Mouse (Mus musculus) midbrain, embryonic 14.5 days (tissue): ENCODE results near the gene Ralgds. TPM values are rescaled to one million over a fixed set of nuclear protein-coding genes. Genes with fewer than 3 reads are reported as not detected.

Experiments used
- ATAC-seq: fragments of 200-750 bp; cut with Nextera tagmentation; 2 replicates; pipeline ENCODE4 v1.8.0; 2017; ENCODE audit warnings: moderate number of reproducible peaks, moderate library complexity; ENCODE audit not compliant: low FRiP score, low TSS enrichment
- DNase-seq: peaks from one replicate; pipeline ENCODE4 v3.0.0-alpha.2; 2015
- H3K27ac ChIP-seq: fragments of 300-500 bp; sonication (generic); replicated peaks from 2 replicates; pipeline ENCODE4 v1.5.1; 2014; ENCODE audit warnings: mild to moderate bottlenecking, low read depth, low read length, moderate library complexity
- H3K27me3 ChIP-seq: fragments of 300-500 bp; sonication (generic); 2 replicates; pipeline ENCODE4 v1.6.1; 2014; ENCODE audit warnings: low read length, control low read depth, mixed read lengths; ENCODE audit not compliant: control insufficient read depth, insufficient read depth
- H3K36me3 ChIP-seq: fragments of 300-500 bp; sonication (generic); 2 replicates; pipeline ENCODE4 v1.6.1; 2014; ENCODE audit warnings: low read length, control low read depth; ENCODE audit not compliant: control insufficient read depth, insufficient read depth
- H3K4me1 ChIP-seq: fragments of 300-500 bp; sonication (generic); 2 replicates; pipeline ENCODE4 v1.6.1; 2014; ENCODE audit warnings: mild to moderate bottlenecking, antibody characterized with exemption, low read length, control low read depth; ENCODE audit not compliant: control insufficient read depth, insufficient read depth
- H3K4me2 ChIP-seq: fragments of 300-500 bp; sonication (generic); 2 replicates; pipeline ENCODE4 v1.6.1; 2014; ENCODE audit warnings: mild to moderate bottlenecking, low read length, moderate library complexity
- H3K4me3 ChIP-seq: fragments of 300-500 bp; sonication (generic); replicated peaks from 2 replicates; pipeline ENCODE4 v1.5.1; 2014; ENCODE audit warnings: low read depth, low read length
- H3K9ac ChIP-seq: fragments of 300-500 bp; sonication (generic); replicated peaks from 2 replicates; pipeline ENCODE4 v1.6.1; 2014; ENCODE audit warnings: mild to moderate bottlenecking, low read length, moderate library complexity
- H3K9me3 ChIP-seq: fragments of 300-500 bp; sonication (generic); 2 replicates; pipeline ENCODE4 v1.6.1; 2016; ENCODE audit warnings: low read length, control low read depth, mixed read lengths; ENCODE audit not compliant: control insufficient read depth
- WGBS: fragments of 180-500 bp; shearing (Covaris S2); extraction: QIAGEN DNeasy Blood & Tissue Kit; methylation state at CpG from one replicate; pipeline ENCODE4 v1.1.7; 2014; 5-methylcytosine and 5-hydroxymethylcytosine counted together
- polyA plus RNA-seq: library from polyadenylated mRNA; unstranded; fragments of >200 nt; fragmentation: Nextera tagmentation; extraction: Ambion mirVana; gene quantifications from 2 replicates; pipeline ENCODE4 v1.2.1, GENCODE M21; 2014

The Ralgds gene
- polyA plus RNA-seq, 1 experiment from 2014 or later, result 101 TPM

DNA sequence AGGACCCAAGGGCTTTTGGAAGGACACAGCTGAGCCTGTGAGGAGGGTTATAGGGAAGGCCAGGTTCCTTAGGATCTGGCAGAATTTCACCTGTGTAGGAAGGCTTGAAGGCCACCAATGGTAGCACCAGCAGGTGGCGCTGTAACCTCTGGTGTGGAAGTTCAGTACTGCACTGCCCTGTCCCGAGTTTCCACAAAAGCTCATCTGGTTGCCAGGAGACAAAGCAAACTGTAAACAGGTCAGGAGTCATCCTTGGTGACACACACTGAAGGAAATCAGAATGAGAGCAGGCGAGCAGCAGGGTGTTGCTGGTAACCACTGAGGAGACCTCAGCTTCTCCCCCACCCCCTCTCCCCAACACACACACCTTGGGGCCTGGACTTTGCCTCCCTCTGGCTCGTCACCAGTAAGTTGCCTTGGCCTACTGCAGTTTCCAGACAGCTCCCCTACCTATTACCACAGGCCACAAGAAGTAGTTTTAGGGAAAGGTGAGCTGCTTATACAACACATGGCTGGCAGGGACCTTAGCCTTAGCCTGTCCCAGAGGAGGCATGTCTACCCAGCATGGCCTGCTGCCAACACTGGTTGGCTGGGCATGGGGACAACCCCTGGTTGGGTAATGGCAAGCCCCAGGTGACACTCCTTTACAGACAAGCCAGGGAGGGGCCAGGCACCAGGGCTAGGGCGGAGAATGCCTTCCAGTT lies 4.4 kb downstream of the Ralgds start:
- H3K9me3 ChIP-seq, result no peaks in the 10 kb centered on the region
- H3K4me2 ChIP-seq, result peak overlapping the region; percentile 32; the same call in 1 of the 2 replicates
- H3K9ac ChIP-seq, result no peak overlapping the region
- peaks cover 42% of the 10 kb centered on the region for H3K4me1 ChIP-seq
- no peaks in the 10 kb centered on the region for H3K27me3 ChIP-seq
- peak overlapping the region; percentile 50; the same call in 1 of the 2 replicates for H3K27ac ChIP-seq
- H3K36me3 ChIP-seq, result peaks cover 18% of the 10 kb centered on the region
- DNase-seq (peak; percentile 75), ATAC-seq (no peak)
- WGBS, result 45% methylated on average over 5 of the region's 5 CpGs
- no peak overlapping the region for H3K4me3 ChIP-seq

DNA sequence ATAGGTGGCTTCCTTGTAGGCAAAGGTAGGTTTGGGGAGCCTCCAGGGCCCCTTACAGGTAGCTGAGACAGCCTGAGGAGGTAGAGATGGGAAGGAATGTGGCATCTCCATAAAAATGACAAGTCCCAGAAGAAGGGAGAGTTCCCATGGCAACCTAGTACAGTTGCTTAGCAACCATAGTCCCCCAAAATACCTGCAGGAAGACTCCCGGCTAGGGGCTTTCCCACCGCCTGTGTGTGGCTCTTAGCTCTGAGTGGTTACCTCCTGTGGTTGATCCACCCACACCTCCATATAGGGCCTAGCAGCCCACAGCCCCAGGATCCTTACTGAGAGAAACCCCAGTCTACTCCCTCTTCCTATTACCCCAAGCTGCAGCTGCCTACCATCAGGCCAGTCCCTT lies 5.3 kb downstream of the Ralgds start:
- no peak for ATAC-seq
- peak overlapping the region; percentile 32 for H3K4me2 ChIP-seq
- no peak overlapping the region; the same call in 1 of the 2 replicates for H3K9ac ChIP-seq
- H3K4me1 ChIP-seq, result peaks cover 42% of the 10 kb centered on the region
- peaks cover 22% of the 10 kb centered on the region for H3K36me3 ChIP-seq
- H3K4me3 ChIP-seq, result no peak overlapping the region
- no peaks in the 10 kb centered on the region for H3K27me3 ChIP-seq
- 10% methylated on average over 2 of the region's 2 CpGs for WGBS
- H3K27ac ChIP-seq, result peak overlapping the region; percentile 50
- H3K9me3 ChIP-seq, result no peaks in the 10 kb centered on the region
- DNase-seq, result peak; percentile 71

DNA sequence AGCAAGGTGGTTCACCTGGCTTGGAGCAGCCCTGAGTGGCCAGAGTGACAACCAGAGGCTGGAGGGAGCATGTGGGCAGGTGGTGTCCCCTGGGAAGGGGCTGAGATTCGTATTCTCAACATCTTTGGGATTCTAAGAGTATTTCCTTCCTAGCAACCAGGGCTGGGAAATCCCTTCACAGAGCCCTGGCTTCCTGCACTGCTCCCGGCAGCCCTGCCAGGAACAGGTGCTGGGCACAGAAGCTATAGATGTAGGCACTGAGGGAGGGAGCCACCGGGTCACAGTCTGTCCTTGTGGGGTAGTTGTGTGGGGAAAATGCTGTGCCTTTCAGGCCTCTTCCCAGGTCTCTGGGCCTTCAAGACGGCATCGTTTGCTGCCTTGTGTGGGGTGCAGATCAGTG lies 7.7 kb downstream of the Ralgds start:
- Histone ChIP-seq H3K9me3 (no peaks in the 10 kb centered on the region), H3K9ac (no peak overlapping the region), H3K27ac (0 out of 2 replicates have a peak overlapping the region, but pooled peaks have one; percentile 13), H3K4me2 (no peak overlapping the region), H3K36me3 (peaks cover 22% of the 10 kb centered on the region), H3K4me1 (peaks cover 46% of the 10 kb centered on the region), H3K4me3 (no peak overlapping the region), H3K27me3 (no peaks in the 10 kb centered on the region)
- DNase-seq, result no peak
- WGBS, result 66% methylated on average over 5 of the region's 5 CpGs
- ATAC-seq, result no peak

DNA sequence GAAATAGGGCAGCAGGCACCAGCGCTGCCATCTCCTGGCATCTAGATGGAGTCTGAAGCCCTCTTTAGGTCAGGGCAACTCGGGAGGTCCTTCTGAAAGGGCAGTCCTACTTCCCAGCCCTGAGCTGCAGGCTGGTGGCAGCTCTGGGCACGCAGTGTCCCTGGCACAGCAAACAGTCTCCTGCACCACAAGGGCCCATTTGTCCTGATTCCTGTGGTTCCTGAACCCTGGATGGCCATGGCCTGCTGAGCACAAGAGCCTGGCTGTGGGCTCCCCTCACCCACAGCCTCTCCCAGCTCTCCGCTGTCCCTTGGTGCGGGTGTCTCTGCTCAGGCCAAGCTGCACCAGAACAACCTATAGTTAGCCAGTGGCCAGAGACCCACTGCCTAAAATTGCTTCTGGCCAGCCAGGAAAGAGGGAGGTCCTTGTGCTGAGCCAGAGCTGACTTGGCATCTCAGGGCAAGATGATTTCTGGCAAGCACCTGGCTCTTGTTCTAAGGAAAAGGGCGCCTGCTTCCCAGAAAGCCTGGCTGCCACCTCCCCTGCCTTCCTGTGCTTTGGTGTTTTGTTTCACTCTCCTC lies 8.7 kb downstream of the Ralgds start:
- Histone ChIP-seq H3K4me2 (no peak overlapping the region), H3K36me3 (peaks cover 14% of the 10 kb centered on the region), H3K4me3 (no peak overlapping the region), H3K4me1 (peaks cover 47% of the 10 kb centered on the region), H3K9ac (no peak overlapping the region), H3K9me3 (no peaks in the 10 kb centered on the region), H3K27ac (no peak overlapping the region), H3K27me3 (no peaks in the 10 kb centered on the region)
- ATAC-seq, result no peak
- DNase-seq, result no peak
- 87% methylated on average over 6 of the region's 6 CpGs for WGBS

DNA sequence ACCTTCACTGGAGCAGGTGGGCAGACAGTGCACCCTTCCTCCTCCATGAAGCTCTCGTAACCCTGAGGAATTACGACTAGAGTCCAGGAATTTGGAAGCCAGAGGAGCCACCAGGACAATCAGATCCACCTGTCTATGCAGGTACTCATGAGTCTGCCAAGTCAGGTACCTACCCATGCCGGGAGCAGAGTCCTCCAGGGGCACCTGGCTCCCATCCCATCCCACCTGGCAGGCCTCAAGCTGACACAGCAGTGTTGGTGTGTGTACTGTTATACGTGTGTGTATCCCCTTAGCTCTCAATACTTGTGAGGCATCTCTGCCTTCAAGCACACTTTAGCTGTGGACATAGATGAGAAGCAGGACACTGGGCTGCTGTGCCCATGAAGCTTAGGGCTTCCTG lies 9.2 kb downstream of the Ralgds start:
- Histone ChIP-seq H3K9me3 (no peaks in the 10 kb centered on the region), H3K9ac (no peak overlapping the region), H3K36me3 (peaks cover 13% of the 10 kb centered on the region), H3K4me3 (no peak overlapping the region), H3K27me3 (no peaks in the 10 kb centered on the region), H3K4me1 (peaks cover 47% of the 10 kb centered on the region), H3K4me2 (no peak overlapping the region), H3K27ac (no peak overlapping the region)
- no peak for ATAC-seq
- WGBS, result 92% methylated on average over 4 of the region's 4 CpGs
- no peak for DNase-seq

DNA sequence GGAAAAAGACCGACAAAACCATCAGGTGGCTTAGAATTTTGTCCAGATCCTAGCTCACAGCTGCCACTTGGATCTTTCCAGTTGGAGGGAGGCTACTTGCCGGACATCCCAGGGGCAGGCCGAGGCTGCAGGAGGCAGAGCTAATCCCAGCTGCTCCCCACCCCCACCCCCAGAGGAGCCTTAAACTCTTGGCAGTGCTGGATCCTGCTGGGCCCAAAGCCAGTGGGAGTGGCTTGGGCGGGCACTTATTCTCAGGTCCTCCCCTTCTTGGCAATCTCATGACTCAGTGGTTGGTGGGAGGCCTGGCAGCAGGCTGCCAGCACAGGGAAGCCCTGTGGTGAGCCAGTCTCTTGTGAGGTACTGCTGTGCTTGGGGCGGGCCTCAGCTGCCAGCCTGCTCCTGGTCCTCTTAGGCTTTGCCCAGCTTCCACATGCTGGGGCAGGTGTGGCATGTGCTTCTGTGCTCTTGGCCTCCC lies 10.8 kb downstream of the Ralgds start:
- Histone ChIP-seq H3K27ac (peak overlapping the region; percentile 15), H3K4me3 (no peak overlapping the region), H3K4me1 (peaks cover 43% of the 10 kb centered on the region), H3K9ac (no peak overlapping the region), H3K9me3 (no peaks in the 10 kb centered on the region), H3K4me2 (no peak overlapping the region), H3K36me3 (peaks cover 13% of the 10 kb centered on the region), H3K27me3 (no peaks in the 10 kb centered on the region)
- WGBS, result 8% methylated on average over 5 of the region's 5 CpGs
- peak; percentile 85 for DNase-seq
- peak; percentile 71 for ATAC-seq

DNA sequence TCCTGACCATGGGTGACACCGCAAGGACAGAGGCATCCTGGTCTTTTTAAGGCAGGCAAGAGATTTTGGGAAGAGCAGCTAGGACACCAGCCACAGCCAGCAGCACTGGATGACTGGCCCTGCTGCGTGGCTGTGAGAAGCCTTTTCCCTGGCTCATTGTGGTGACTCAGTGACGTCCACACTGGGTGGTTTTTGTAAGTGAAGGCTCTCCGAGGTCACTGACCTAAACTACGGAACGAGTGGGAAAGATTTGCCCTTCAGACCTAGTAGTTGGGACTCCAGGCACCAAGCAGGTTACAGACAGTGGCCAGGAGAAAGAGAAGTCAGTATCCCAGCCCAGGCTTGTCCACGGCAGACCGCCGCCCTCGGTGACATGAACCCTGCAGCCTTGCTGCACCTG lies 11.5 kb downstream of the Ralgds start:
- Histone ChIP-seq H3K36me3 (peaks cover 13% of the 10 kb centered on the region), H3K9ac (no peak overlapping the region), H3K4me3 (no peak overlapping the region), H3K4me2 (no peak overlapping the region), H3K27me3 (no peaks in the 10 kb centered on the region), H3K9me3 (no peaks in the 10 kb centered on the region), H3K4me1 (peaks cover 42% of the 10 kb centered on the region), H3K27ac (peak overlapping the region; percentile 15; the same call in 1 of the 2 replicates)
- no peak for DNase-seq
- no peak for ATAC-seq
- 74% methylated on average over 10 of the region's 10 CpGs for WGBS

DNA sequence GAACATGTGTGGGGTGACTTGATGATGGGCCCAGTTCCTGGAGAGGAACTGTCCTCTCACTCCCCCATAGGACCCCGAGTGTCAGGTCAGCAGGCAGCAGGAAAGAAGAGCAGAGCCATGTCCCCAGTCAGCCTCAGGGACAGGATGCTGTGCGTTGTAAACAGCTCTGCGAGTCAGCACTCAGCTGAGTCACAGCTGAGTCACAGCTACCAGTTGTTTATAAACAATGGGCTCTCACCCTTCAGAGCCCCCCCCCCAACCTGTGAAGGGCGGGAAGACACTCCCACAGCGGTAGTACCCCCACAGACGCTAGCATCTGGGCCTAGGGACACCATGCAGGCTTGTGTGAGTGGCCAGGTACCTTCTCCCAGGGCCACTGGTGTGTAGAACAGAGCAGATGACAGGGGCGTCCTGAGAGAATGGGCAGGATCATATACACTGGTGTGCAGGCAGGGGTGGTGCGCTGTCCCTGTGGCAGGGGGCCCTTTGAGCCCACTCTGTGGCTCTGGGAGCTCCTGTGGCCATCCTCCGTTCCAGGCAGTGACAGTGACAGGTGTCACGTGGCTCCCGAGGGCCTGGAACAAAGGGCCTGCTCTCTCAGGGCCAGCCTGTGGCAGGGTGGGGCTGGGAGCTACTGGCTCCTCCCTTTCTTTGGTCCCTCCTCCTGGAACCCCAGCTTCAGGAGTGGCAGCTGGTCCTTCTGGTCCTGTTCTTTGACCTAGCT lies 12.5 kb downstream of the Ralgds start:
- DNase-seq (peak; percentile 70), ATAC-seq (peak; percentile 58; the same call in 1 of the 2 replicates)
- 12% methylated on average over 11 of the region's 11 CpGs for WGBS
- H3K9me3 ChIP-seq, result no peaks in the 10 kb centered on the region
- H3K27ac ChIP-seq, result peak overlapping the region; percentile 87
- peak overlapping the region; percentile 24; the same call in 1 of the 2 replicates for H3K4me2 ChIP-seq
- H3K4me3 ChIP-seq, result no peak overlapping the region
- peak overlapping the region; percentile 42 for H3K9ac ChIP-seq
- H3K36me3 ChIP-seq, result peaks cover 11% of the 10 kb centered on the region
- H3K27me3 ChIP-seq, result no peaks in the 10 kb centered on the region
- H3K4me1 ChIP-seq, result peaks cover 52% of the 10 kb centered on the region
